Mouse (Mus musculus): Measurements from ENCODE around the gene Olfr203. TPM values are rescaled to one million over a fixed set of nuclear protein-coding genes. Genes with fewer than 3 reads are reported as not detected.

The Olfr203 gene
- polyA plus RNA-seq, 1 experiment from 2014 or later, result not detected

Other genes starting within 250 kb of the Olfr203 start
- gene Olfr190, start 220.9 kb upstream of the Olfr203 start, polyA plus RNA-seq (2016; fragmentation: Nextera tagmentation; extraction: Ambion mirVana), result not detected in 2 replicates
- not detected in 2 replicates for gene Olfr191, start 209.1 kb upstream of the Olfr203 start, polyA plus RNA-seq (2016; fragmentation: Nextera tagmentation; extraction: Ambion mirVana)
- not detected in 2 replicates for gene Olfr193, start 187.0 kb upstream of the Olfr203 start, polyA plus RNA-seq (2016; fragmentation: Nextera tagmentation; extraction: Ambion mirVana)
- not detected in 2 replicates for gene Olfr194, start 177.8 kb upstream of the Olfr203 start, polyA plus RNA-seq (2016; fragmentation: Nextera tagmentation; extraction: Ambion mirVana)
- gene Olfr195, start 151.8 kb upstream of the Olfr203 start, polyA plus RNA-seq (2016; fragmentation: Nextera tagmentation; extraction: Ambion mirVana), result not detected in 2 replicates
- not detected in 2 replicates for gene Olfr196, start 128.4 kb upstream of the Olfr203 start, polyA plus RNA-seq (2016; fragmentation: Nextera tagmentation; extraction: Ambion mirVana)
- gene Olfr198, start 95.3 kb upstream of the Olfr203 start, polyA plus RNA-seq (2016; fragmentation: Nextera tagmentation; extraction: Ambion mirVana), result not detected in 2 replicates
- not detected in 2 replicates for gene Olfr199, start 79.1 kb upstream of the Olfr203 start, polyA plus RNA-seq (2016; fragmentation: Nextera tagmentation; extraction: Ambion mirVana)
- not detected in 2 replicates for gene Olfr201, start 26.2 kb upstream of the Olfr203 start, polyA plus RNA-seq (2016; fragmentation: Nextera tagmentation; extraction: Ambion mirVana)
- gene Olfr202, start 12.1 kb upstream of the Olfr203 start, polyA plus RNA-seq (2016; fragmentation: Nextera tagmentation; extraction: Ambion mirVana), result not detected in 2 replicates
- not detected in 2 replicates for gene Olfr204, start 19.4 kb downstream of the Olfr203 start, polyA plus RNA-seq (2016; fragmentation: Nextera tagmentation; extraction: Ambion mirVana)
- not detected in 2 replicates for gene Olfr205, start 32.3 kb downstream of the Olfr203 start, polyA plus RNA-seq (2016; fragmentation: Nextera tagmentation; extraction: Ambion mirVana)
- gene Olfr206, start 50.4 kb downstream of the Olfr203 start, polyA plus RNA-seq (2016; fragmentation: Nextera tagmentation; extraction: Ambion mirVana), result not detected in 2 replicates
- gene Olfr209, start 65.1 kb downstream of the Olfr203 start, polyA plus RNA-seq (2016; fragmentation: Nextera tagmentation; extraction: Ambion mirVana), result not detected in 2 replicates
- gene Gabrr3, start 108.5 kb downstream of the Olfr203 start, polyA plus RNA-seq (2016; fragmentation: Nextera tagmentation; extraction: Ambion mirVana), result 0.27 and 0.35 TPM in 2 replicates
- 19.3 and 19.9 TPM in 2 replicates for gene Riox2, start 172.9 kb downstream of the Olfr203 start, polyA plus RNA-seq (2016; fragmentation: Nextera tagmentation; extraction: Ambion mirVana)